Mouse (Mus musculus): ENCODE measurements around the gene Arhgap44. TPM values are rescaled to one million over a fixed set of nuclear protein-coding genes. Genes with fewer than 3 reads are reported as not detected.

The Arhgap44 gene
- polyA plus RNA-seq, 1 experiment from 2014 or later = 7.2 TPM

DNA sequence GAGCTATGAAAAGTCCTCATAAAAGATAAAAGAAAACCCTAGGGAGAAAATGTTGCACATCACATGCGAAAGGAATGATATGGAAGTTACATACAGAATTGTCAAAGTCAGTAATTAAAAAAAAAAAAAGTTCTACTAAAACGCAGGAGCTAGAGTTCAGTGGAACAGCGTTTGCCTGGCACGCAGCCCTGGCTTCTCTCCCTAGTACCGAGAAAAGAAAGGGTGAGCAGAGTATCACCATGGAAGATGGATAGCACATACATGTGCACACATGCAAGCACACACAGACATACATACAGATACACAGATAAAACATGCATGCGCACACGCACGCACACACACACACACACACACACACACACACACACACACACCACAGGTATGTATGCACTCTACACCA is 82.0 kb downstream of the Arhgap44 start:
- Histone ChIP-seq H3K36me3 (ENCODE audit: control insufficient read depth, insufficient read depth, low read length) (no peaks in the 10 kb centered on the region), H3K27me3 (ENCODE audit: control insufficient read depth, insufficient read depth, low read length) (no peaks in the 10 kb centered on the region), H3K9me3 (ENCODE audit: control insufficient read depth, low read length) (no peaks in the 10 kb centered on the region), H3K27ac (ENCODE audit: low read depth, low read length) (no peak overlapping the region), H3K4me1 (ENCODE audit: control insufficient read depth, insufficient read depth, low read length) (no peaks in the 10 kb centered on the region), H3K9ac (ENCODE audit: low read depth, low read length) (no peak overlapping the region), H3K4me2 (replicated peaks; ENCODE audit: low read depth, low read length) (no peak overlapping the region), H3K4me3 (ENCODE audit: low read length) (no peak overlapping the region)
- ATAC-seq (ENCODE audit: low FRiP score, low TSS enrichment) = no peak
- 89% methylated on average over 8 of the region's 8 CpGs for whole genome bisulfite sequencing

- H3K27ac ChIP-seq (ENCODE audit: low read depth, low read length) = no peak overlapping the region
- no peak for ATAC-seq (ENCODE audit: low FRiP score, low TSS enrichment)
- no peaks in the 10 kb centered on the region for H3K27me3 ChIP-seq (ENCODE audit: control insufficient read depth, insufficient read depth, low read length)
- H3K4me2 ChIP-seq (replicated peaks; ENCODE audit: low read depth, low read length) = no peak overlapping the region
- no peak overlapping the region for H3K9ac ChIP-seq (ENCODE audit: low read depth, low read length)
- no peaks in the 10 kb centered on the region for H3K9me3 ChIP-seq (ENCODE audit: control insufficient read depth, low read length)
- no peak overlapping the region for H3K4me3 ChIP-seq (ENCODE audit: low read length)
- 87% methylated on average over 3 of the region's 3 CpGs for WGBS
- no peaks in the 10 kb centered on the region for H3K36me3 ChIP-seq (ENCODE audit: control insufficient read depth, insufficient read depth, low read length)
- no peaks in the 10 kb centered on the region for H3K4me1 ChIP-seq (ENCODE audit: control insufficient read depth, insufficient read depth, low read length)
Observed at GRCm38 (mm10) chr11:65080274-65080673, 82.5 kb downstream of the Arhgap44 start.

DNA sequence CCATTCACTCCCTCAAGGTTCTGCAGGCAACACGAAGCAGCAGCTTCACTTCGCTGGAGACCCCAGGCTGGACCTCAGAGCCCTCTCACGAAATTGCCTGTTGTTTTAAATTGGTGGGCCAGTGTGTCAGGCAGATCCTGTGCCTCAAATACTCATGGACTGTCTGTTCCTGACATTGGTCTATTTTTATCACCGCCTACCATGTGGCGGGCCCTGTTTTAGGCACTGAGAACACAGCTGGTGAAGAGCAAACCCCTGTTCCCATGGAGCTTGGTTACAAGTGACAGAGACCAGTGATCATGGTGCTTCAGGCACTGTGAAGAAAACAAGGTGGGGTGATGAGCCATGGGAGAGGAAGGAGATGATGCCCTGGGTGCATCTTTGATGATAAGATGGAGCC is 93.2 kb downstream of the Arhgap44 start:
- Histone ChIP-seq H3K27me3 (ENCODE audit: control insufficient read depth, insufficient read depth, low read length) (no peaks in the 10 kb centered on the region), H3K36me3 (ENCODE audit: control insufficient read depth, insufficient read depth, low read length) (no peaks in the 10 kb centered on the region), H3K27ac (ENCODE audit: low read depth, low read length) (no peak overlapping the region), H3K9ac (ENCODE audit: low read depth, low read length) (no peak overlapping the region), H3K9me3 (ENCODE audit: control insufficient read depth, low read length) (no peaks in the 10 kb centered on the region), H3K4me2 (replicated peaks; ENCODE audit: low read depth, low read length) (no peak overlapping the region), H3K4me1 (ENCODE audit: control insufficient read depth, insufficient read depth, low read length) (no peaks in the 10 kb centered on the region), H3K4me3 (ENCODE audit: low read length) (no peak overlapping the region)
- 90% methylated on average over 5 of the region's 5 CpGs for WGBS
- ATAC-seq (ENCODE audit: low FRiP score, low TSS enrichment) = no peak

- ATAC-seq (ENCODE audit: low FRiP score, low TSS enrichment) = no peak
- H3K4me2 ChIP-seq (replicated peaks; ENCODE audit: low read depth, low read length) = no peak overlapping the region
- H3K9ac ChIP-seq (ENCODE audit: low read depth, low read length) = no peak overlapping the region
- 90% methylated on average over 4 of the region's 4 CpGs for WGBS
- H3K27ac ChIP-seq (ENCODE audit: low read depth, low read length) = no peak overlapping the region
- H3K4me3 ChIP-seq (ENCODE audit: low read length) = no peak overlapping the region
- no peaks in the 10 kb centered on the region for H3K27me3 ChIP-seq (ENCODE audit: control insufficient read depth, insufficient read depth, low read length)
- no peaks in the 10 kb centered on the region for H3K4me1 ChIP-seq (ENCODE audit: control insufficient read depth, insufficient read depth, low read length)
- H3K9me3 ChIP-seq (ENCODE audit: control insufficient read depth, low read length) = no peaks in the 10 kb centered on the region
- no peaks in the 10 kb centered on the region for H3K36me3 ChIP-seq (ENCODE audit: control insufficient read depth, insufficient read depth, low read length)
Observed at GRCm38 (mm10) chr11:65069051-65069450, 93.7 kb downstream of the Arhgap44 start.

- H3K9ac ChIP-seq (ENCODE audit: low read depth, low read length) = no peak overlapping the region
- H3K4me3 ChIP-seq (ENCODE audit: low read length) = no peak overlapping the region
- ATAC-seq (ENCODE audit: low FRiP score, low TSS enrichment) = no peak
- H3K27me3 ChIP-seq (ENCODE audit: control insufficient read depth, insufficient read depth, low read length) = no peaks in the 10 kb centered on the region
- H3K4me2 ChIP-seq (replicated peaks; ENCODE audit: low read depth, low read length) = no peak overlapping the region
- 85% methylated on average over 13 of the region's 13 CpGs for WGBS
- no peaks in the 10 kb centered on the region for H3K9me3 ChIP-seq (ENCODE audit: control insufficient read depth, low read length)
- no peak overlapping the region for H3K27ac ChIP-seq (ENCODE audit: low read depth, low read length)
- no peaks in the 10 kb centered on the region for H3K4me1 ChIP-seq (ENCODE audit: control insufficient read depth, insufficient read depth, low read length)
- no peaks in the 10 kb centered on the region for H3K36me3 ChIP-seq (ENCODE audit: control insufficient read depth, insufficient read depth, low read length)
Observed at GRCm38 (mm10) chr11:65065201-65065600, 97.6 kb downstream of the Arhgap44 start.

- H3K9me3 ChIP-seq (ENCODE audit: control insufficient read depth, low read length) = no peaks in the 10 kb centered on the region
- H3K4me3 ChIP-seq (ENCODE audit: low read length) = no peak overlapping the region
- H3K9ac ChIP-seq (ENCODE audit: low read depth, low read length) = no peak overlapping the region
- H3K4me2 ChIP-seq (replicated peaks; ENCODE audit: low read depth, low read length) = no peak overlapping the region
- H3K27ac ChIP-seq (ENCODE audit: low read depth, low read length) = no peak overlapping the region
- no peaks in the 10 kb centered on the region for H3K27me3 ChIP-seq (ENCODE audit: control insufficient read depth, insufficient read depth, low read length)
- no peaks in the 10 kb centered on the region for H3K36me3 ChIP-seq (ENCODE audit: control insufficient read depth, insufficient read depth, low read length)
- H3K4me1 ChIP-seq (ENCODE audit: control insufficient read depth, insufficient read depth, low read length) = no peaks in the 10 kb centered on the region
- 68% methylated on average over 3 of the region's 3 CpGs for WGBS
- no peak for ATAC-seq (ENCODE audit: low FRiP score, low TSS enrichment)
Observed at GRCm38 (mm10) chr11:65061437-65061836, 101.3 kb downstream of the Arhgap44 start.

DNA sequence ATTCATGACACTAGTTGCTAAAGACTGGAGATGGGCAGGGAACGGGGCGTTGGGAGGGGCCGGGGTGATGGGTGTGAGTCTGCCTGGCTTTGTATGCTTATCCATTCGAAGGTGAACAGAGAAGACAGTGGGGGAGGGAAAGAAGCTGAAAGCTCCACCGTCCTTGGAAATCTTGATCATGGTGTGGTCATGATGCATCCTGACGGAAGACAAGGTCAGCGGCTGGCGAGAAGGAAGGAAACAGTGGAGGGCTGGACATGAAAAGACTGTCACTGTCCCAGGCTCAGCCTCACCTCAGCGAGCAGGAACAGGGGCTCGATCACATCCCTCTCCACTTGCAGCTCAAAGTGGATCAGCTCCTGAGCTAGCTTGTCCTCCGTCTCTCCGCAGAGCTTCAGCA is 103.2 kb downstream of the Arhgap44 start:
- H3K4me1 ChIP-seq (ENCODE audit: control insufficient read depth, insufficient read depth, low read length) = no peaks in the 10 kb centered on the region

GRCm38 (mm10) chr11:65058224-65058908 is 104.4 kb downstream of the Arhgap44 start:
- no peak overlapping the region for H3K4me3 ChIP-seq (ENCODE audit: low read length)
- H3K27ac ChIP-seq (ENCODE audit: low read depth, low read length) = no peak overlapping the region
- no peak for ATAC-seq (ENCODE audit: low FRiP score, low TSS enrichment)
- H3K36me3 ChIP-seq (ENCODE audit: control insufficient read depth, insufficient read depth, low read length) = no peaks in the 10 kb centered on the region
- no peak overlapping the region for H3K4me2 ChIP-seq (replicated peaks; ENCODE audit: low read depth, low read length)
- H3K9me3 ChIP-seq (ENCODE audit: control insufficient read depth, low read length) = no peaks in the 10 kb centered on the region
- 79% methylated on average over 7 of the region's 7 CpGs for WGBS
- H3K9ac ChIP-seq (ENCODE audit: low read depth, low read length) = no peak overlapping the region
- no peaks in the 10 kb centered on the region for H3K4me1 ChIP-seq (ENCODE audit: control insufficient read depth, insufficient read depth, low read length)
- no peaks in the 10 kb centered on the region for H3K27me3 ChIP-seq (ENCODE audit: control insufficient read depth, insufficient read depth, low read length)

More for the DNA sequence above, 103.2 kb downstream of the Arhgap44 start:
- no peaks in the 10 kb centered on the region for H3K9me3 ChIP-seq (ENCODE audit: control insufficient read depth, low read length)
- H3K4me3 ChIP-seq (ENCODE audit: low read length) = no peak overlapping the region
- WGBS = 88% methylated on average over 12 of the region's 12 CpGs
- H3K4me2 ChIP-seq (replicated peaks; ENCODE audit: low read depth, low read length) = no peak overlapping the region
- H3K27ac ChIP-seq (ENCODE audit: low read depth, low read length) = no peak overlapping the region
- no peak overlapping the region for H3K9ac ChIP-seq (ENCODE audit: low read depth, low read length)
- no peak for ATAC-seq (ENCODE audit: low FRiP score, low TSS enrichment)
- no peaks in the 10 kb centered on the region for H3K27me3 ChIP-seq (ENCODE audit: control insufficient read depth, insufficient read depth, low read length)
- H3K36me3 ChIP-seq (ENCODE audit: control insufficient read depth, insufficient read depth, low read length) = no peaks in the 10 kb centered on the region

DNA sequence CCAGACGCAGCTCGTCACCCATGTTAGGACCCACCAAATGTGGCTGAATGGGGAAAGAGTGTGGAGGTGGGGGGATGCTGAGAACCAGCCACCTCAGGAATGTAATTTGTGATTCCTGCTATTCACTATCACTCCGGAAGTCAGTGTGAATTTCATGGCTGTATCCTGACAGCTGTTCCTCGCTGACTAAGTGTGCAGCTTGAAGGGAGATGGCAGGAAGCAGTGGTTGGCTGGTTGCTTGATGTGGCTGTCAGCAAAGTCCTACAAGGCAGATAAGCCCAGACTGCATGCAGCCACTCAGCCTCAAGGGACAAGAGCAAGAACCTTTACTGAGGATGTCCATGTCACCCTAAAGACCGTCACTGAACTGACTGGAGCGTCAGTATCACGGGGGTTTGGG is 107.2 kb downstream of the Arhgap44 start:
- Histone ChIP-seq H3K4me1 (ENCODE audit: control insufficient read depth, insufficient read depth, low read length) (no peaks in the 10 kb centered on the region), H3K36me3 (ENCODE audit: control insufficient read depth, insufficient read depth, low read length) (no peaks in the 10 kb centered on the region), H3K4me2 (replicated peaks; ENCODE audit: low read depth, low read length) (no peak overlapping the region), H3K27me3 (ENCODE audit: control insufficient read depth, insufficient read depth, low read length) (no peaks in the 10 kb centered on the region), H3K9me3 (ENCODE audit: control insufficient read depth, low read length) (no peaks in the 10 kb centered on the region), H3K9ac (ENCODE audit: low read depth, low read length) (no peak overlapping the region), H3K27ac (ENCODE audit: low read depth, low read length) (no peak overlapping the region), H3K4me3 (ENCODE audit: low read length) (no peak overlapping the region)
- 80% methylated on average over 7 of the region's 7 CpGs for WGBS
- ATAC-seq (ENCODE audit: low FRiP score, low TSS enrichment) = no peak
